Mouse (Mus musculus): ENCODE results near the gene Mob3b. TPM values are rescaled to one million over a fixed set of nuclear protein-coding genes. Genes with fewer than 3 reads are reported as not detected.

Gene Mob3b
- polyA plus RNA-seq, 1 experiment from 2014 or later = 13.1 TPM

- Histone ChIP-seq H3K9me3 (no peaks in the 10 kb centered on the region), H3K4me3 (no peak overlapping the region), H3K27ac (0 out of 2 replicates have a peak overlapping the region, but pooled peaks have one; percentile 42), H3K36me3 (no peaks in the 10 kb centered on the region), H3K27me3 (ENCODE audit: insufficient read depth, poor library complexity, severe bottlenecking) (no peaks in the 10 kb centered on the region), H3K4me1 (replicated peaks) (peaks cover 52% of the 10 kb centered on the region)
- DNase-seq (ENCODE audit: low spot score) = peak; percentile 37
- WGBS = 48% methylated on average over 12 of the region's 12 CpGs
Observed at GRCm38 (mm10) chr4:35121060-35121459, 36.2 kb downstream of the Mob3b start.

GRCm38 (mm10) chr4:35120575-35120974 lies 36.7 kb downstream of the Mob3b start:
- no peaks in the 10 kb centered on the region for H3K9me3 ChIP-seq
- H3K4me1 ChIP-seq (replicated peaks) = peaks cover 47% of the 10 kb centered on the region
- H3K36me3 ChIP-seq = no peaks in the 10 kb centered on the region
- no peak overlapping the region for H3K4me3 ChIP-seq
- H3K27ac ChIP-seq = no peak overlapping the region
- no peaks in the 10 kb centered on the region for H3K27me3 ChIP-seq (ENCODE audit: insufficient read depth, poor library complexity, severe bottlenecking)
- DNase-seq (ENCODE audit: low spot score) = no peak
- WGBS = 85% methylated on average over 8 of the region's 8 CpGs

- no peaks in the 10 kb centered on the region for H3K9me3 ChIP-seq
- H3K4me1 ChIP-seq (replicated peaks) = peaks cover 43% of the 10 kb centered on the region
- no peaks in the 10 kb centered on the region for H3K36me3 ChIP-seq
- no peaks in the 10 kb centered on the region for H3K27me3 ChIP-seq (ENCODE audit: insufficient read depth, poor library complexity, severe bottlenecking)
- H3K4me3 ChIP-seq = no peak overlapping the region
- H3K27ac ChIP-seq = no peak overlapping the region
- DNase-seq (ENCODE audit: low spot score) = no peak
- WGBS = 80% methylated on average over 4 of the region's 4 CpGs
Observed at GRCm38 (mm10) chr4:35120159-35120558, 37.1 kb downstream of the Mob3b start.

GRCm38 (mm10) chr4:35118851-35119250 lies 38.4 kb downstream of the Mob3b start:
- Histone ChIP-seq H3K27me3 (ENCODE audit: insufficient read depth, poor library complexity, severe bottlenecking) (no peaks in the 10 kb centered on the region), H3K4me1 (replicated peaks) (peaks cover 34% of the 10 kb centered on the region), H3K36me3 (no peaks in the 10 kb centered on the region), H3K9me3 (no peaks in the 10 kb centered on the region), H3K27ac (no peak overlapping the region), H3K4me3 (no peak overlapping the region)
- WGBS = 91% methylated on average over 2 of the region's 2 CpGs
- no peak for DNase-seq (ENCODE audit: low spot score)

GRCm38 (mm10) chr4:35117144-35117543 lies 40.1 kb downstream of the Mob3b start:
- H3K27ac ChIP-seq = no peak overlapping the region
- DNase-seq (ENCODE audit: low spot score) = no peak
- H3K4me1 ChIP-seq (replicated peaks) = peaks cover 28% of the 10 kb centered on the region
- no peaks in the 10 kb centered on the region for H3K27me3 ChIP-seq (ENCODE audit: insufficient read depth, poor library complexity, severe bottlenecking)
- no peaks in the 10 kb centered on the region for H3K9me3 ChIP-seq
- no peak overlapping the region for H3K4me3 ChIP-seq
- 94% methylated on average over 3 of the region's 3 CpGs for WGBS
- no peaks in the 10 kb centered on the region for H3K36me3 ChIP-seq

GRCm38 (mm10) chr4:35115933-35116332 lies 41.4 kb downstream of the Mob3b start:
- Histone ChIP-seq H3K4me1 (replicated peaks) (peaks cover 16% of the 10 kb centered on the region; the same call in 1 of the 2 replicates), H3K4me3 (no peak overlapping the region), H3K9me3 (no peaks in the 10 kb centered on the region), H3K27me3 (ENCODE audit: insufficient read depth, poor library complexity, severe bottlenecking) (no peaks in the 10 kb centered on the region), H3K36me3 (no peaks in the 10 kb centered on the region), H3K27ac (no peak overlapping the region)
- no peak for DNase-seq (ENCODE audit: low spot score)
- 67% methylated on average over 6 of the region's 6 CpGs for WGBS

GRCm38 (mm10) chr4:35114950-35115349 lies 42.3 kb downstream of the Mob3b start:
- no peaks in the 10 kb centered on the region for H3K9me3 ChIP-seq
- H3K27ac ChIP-seq = no peak overlapping the region
- no peaks in the 10 kb centered on the region for H3K36me3 ChIP-seq
- 81% methylated on average over 2 of the region's 2 CpGs for WGBS
- no peaks in the 10 kb centered on the region for H3K27me3 ChIP-seq (ENCODE audit: insufficient read depth, poor library complexity, severe bottlenecking)
- no peak for DNase-seq (ENCODE audit: low spot score)
- peaks cover 15% of the 10 kb centered on the region; the same call in 1 of the 2 replicates for H3K4me1 ChIP-seq (replicated peaks)
- no peak overlapping the region for H3K4me3 ChIP-seq

- no peaks in the 10 kb centered on the region for H3K9me3 ChIP-seq
- 82% methylated on average over 13 of the region's 13 CpGs for WGBS
- H3K4me1 ChIP-seq (replicated peaks) = peaks cover 15% of the 10 kb centered on the region; the same call in 1 of the 2 replicates
- 0 out of 2 replicates have a peak, but pooled peaks cover 2% of the 10 kb centered on the region for H3K36me3 ChIP-seq
- 0 out of 2 replicates have a peak overlapping the region, but pooled peaks have one; percentile 1 for H3K27ac ChIP-seq
- no peak for DNase-seq (ENCODE audit: low spot score)
- no peaks in the 10 kb centered on the region for H3K27me3 ChIP-seq (ENCODE audit: insufficient read depth, poor library complexity, severe bottlenecking)
- no peak overlapping the region for H3K4me3 ChIP-seq
Observed at GRCm38 (mm10) chr4:35113516-35114248, 43.6 kb downstream of the Mob3b start.

- peaks cover 10% of the 10 kb centered on the region; the same call in 1 of the 2 replicates for H3K36me3 ChIP-seq
- no peaks in the 10 kb centered on the region for H3K27me3 ChIP-seq (ENCODE audit: insufficient read depth, poor library complexity, severe bottlenecking)
- peaks cover 15% of the 10 kb centered on the region; the same call in 1 of the 2 replicates for H3K4me1 ChIP-seq (replicated peaks)
- no peaks in the 10 kb centered on the region for H3K9me3 ChIP-seq
- no peak overlapping the region for H3K27ac ChIP-seq
- WGBS = 92% methylated on average over 4 of the region's 4 CpGs
- H3K4me3 ChIP-seq = no peak overlapping the region
- no peak for DNase-seq (ENCODE audit: low spot score)
Observed at GRCm38 (mm10) chr4:35112452-35112851, 44.8 kb downstream of the Mob3b start.

GRCm38 (mm10) chr4:35105115-35105773 lies 52.0 kb downstream of the Mob3b start:
- H3K9me3 ChIP-seq = no peaks in the 10 kb centered on the region
- 76% methylated on average over 14 of the region's 14 CpGs for WGBS

GRCm38 (mm10) chr4:35101201-35101600 lies 56.1 kb downstream of the Mob3b start:
- no peaks in the 10 kb centered on the region for H3K9me3 ChIP-seq
- no peak for DNase-seq (ENCODE audit: low spot score)
- H3K36me3 ChIP-seq = no peaks in the 10 kb centered on the region
- H3K27ac ChIP-seq = no peak overlapping the region
- H3K27me3 ChIP-seq (ENCODE audit: insufficient read depth, poor library complexity, severe bottlenecking) = 0 out of 2 replicates have a peak, but pooled peaks cover 3% of the 10 kb centered on the region
- 52% methylated on average over 7 of the region's 7 CpGs for WGBS
- H3K4me1 ChIP-seq (replicated peaks) = peaks cover 46% of the 10 kb centered on the region
- no peak overlapping the region for H3K4me3 ChIP-seq

More at GRCm38 (mm10) chr4:35105115-35105773, 52.0 kb downstream of the Mob3b start:
- H3K27ac ChIP-seq = no peak overlapping the region; the same call in 1 of the 2 replicates
- peaks cover 26% of the 10 kb centered on the region for H3K4me1 ChIP-seq (replicated peaks)
- DNase-seq (ENCODE audit: low spot score) = no peak
- H3K27me3 ChIP-seq (ENCODE audit: insufficient read depth, poor library complexity, severe bottlenecking) = 0 out of 2 replicates have a peak, but pooled peaks cover 3% of the 10 kb centered on the region
- peaks cover 11% of the 10 kb centered on the region; the same call in 1 of the 2 replicates for H3K36me3 ChIP-seq
- no peak overlapping the region for H3K4me3 ChIP-seq

- no peaks in the 10 kb centered on the region for H3K9me3 ChIP-seq
- peak overlapping the region; percentile 49 for H3K4me3 ChIP-seq
- DNase-seq (ENCODE audit: low spot score) = peak; percentile 88
- 8% methylated on average over 29 of the region's 29 CpGs for WGBS
- H3K4me1 ChIP-seq (replicated peaks) = peaks cover 42% of the 10 kb centered on the region
- H3K36me3 ChIP-seq = no peaks in the 10 kb centered on the region
- 0 out of 2 replicates have a peak, but pooled peaks cover 3% of the 10 kb centered on the region for H3K27me3 ChIP-seq (ENCODE audit: insufficient read depth, poor library complexity, severe bottlenecking)
- peak overlapping the region; percentile 80 for H3K27ac ChIP-seq
Observed at GRCm38 (mm10) chr4:35099865-35100780, 57.2 kb downstream of the Mob3b start.

All from hindbrain, embryonic 10.5 days (tissue).